Mouse (Mus musculus) lung, postnatal 0 days (tissue): ENCODE data around the gene Trmt112.

Experiments
- CTCF ChIP-seq: IDR thresholded peaks from 2 replicates; pipeline ENCODE4 v1.5.1; 2016; ENCODE audit warnings: antibody characterized with exemption, mild to moderate bottlenecking
- EP300 ChIP-seq: IDR thresholded peaks from 2 replicates; pipeline ENCODE4 v1.6.1; 2016; ENCODE audit warnings: antibody characterized with exemption, mild to moderate bottlenecking, control low read depth

- TF ChIP-seq CTCF (peak; percentile 74), EP300 (no peak)
Observed at GRCm38 (mm10) chr19:6954046-6954445, 44.5 kb downstream of the Trmt112 start.
